Mouse (Mus musculus): Measurements from ENCODE around the gene Dpp6. TPM values are rescaled to one million over a fixed set of nuclear protein-coding genes. Genes with fewer than 3 reads are reported as not detected.

The Dpp6 gene
- not detected for total RNA-seq (2023)

DNA sequence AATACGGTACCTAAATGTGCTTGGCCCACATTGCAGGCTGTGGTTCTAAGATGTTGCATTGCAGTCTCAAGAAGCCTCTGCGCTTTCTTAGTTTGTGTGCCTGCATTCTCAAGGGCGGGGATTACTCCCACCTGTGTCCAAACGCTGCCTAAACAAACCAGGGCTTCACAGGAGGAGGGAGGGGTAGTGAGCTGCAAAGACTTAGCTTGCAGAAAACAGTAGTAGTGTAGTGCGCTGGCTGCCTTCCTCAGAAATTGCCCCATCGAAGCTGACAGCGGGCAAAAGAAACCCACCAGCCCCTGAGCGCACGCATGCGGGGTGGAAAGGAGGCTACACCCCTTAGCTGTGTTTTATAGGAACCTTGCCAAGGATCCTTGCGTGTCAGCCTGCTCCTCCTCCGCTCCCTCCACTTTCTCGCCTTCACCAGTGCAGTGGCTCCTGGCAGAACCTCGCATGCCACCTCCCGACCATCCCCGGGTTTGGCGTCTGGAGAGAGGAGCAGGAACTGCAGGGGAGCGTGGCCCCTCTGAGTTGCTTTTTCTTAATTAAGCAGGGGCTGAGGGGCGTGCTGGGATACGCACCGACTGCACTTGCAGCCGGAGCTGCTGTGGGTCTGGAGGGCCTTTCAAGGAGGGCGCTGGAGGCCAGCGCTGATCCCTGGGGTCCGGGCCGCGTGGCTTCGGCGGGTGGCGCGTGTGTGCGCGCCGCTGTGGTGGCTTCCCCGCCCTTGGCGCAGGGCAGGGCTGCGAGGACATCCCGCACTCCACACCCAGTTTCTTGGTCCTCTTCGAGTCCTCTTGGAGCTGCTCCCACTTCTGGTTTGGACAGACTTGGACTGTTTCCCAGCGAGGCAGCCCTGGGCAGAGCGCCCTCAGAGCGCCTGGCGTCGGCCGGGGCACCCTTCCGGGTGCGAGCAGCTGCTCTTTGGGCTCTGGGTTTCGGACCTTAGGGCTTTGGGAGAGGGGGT is at the start of gene Dpp6:
Dpp6 (plus strand) TSS at position 229 of the 967 bp plus-strand sequence.

DNA sequence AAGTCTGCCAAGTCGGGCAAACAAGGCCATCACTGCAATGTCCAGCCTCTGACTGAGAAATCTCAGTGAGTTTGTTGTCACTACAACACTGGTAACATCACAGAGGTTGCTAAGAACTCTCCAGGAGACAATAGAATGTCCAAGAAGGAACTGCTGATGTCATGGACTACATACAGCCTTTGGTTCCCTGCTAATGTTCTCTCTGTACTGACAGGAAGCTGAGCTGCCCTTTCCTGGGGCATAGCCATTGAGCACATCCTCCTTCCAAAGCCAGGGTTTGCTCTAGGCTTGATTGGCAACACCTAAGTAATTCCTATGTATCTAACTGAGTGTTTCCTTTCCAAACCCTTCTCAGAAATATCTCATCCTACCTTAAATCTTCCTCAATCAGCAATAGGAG is 684.3 kb downstream of the Dpp6 start, which contains the start of gene Speer4b:
Speer4b (minus strand) TSS at position 101 of the 400 bp plus-strand sequence.

